Mouse (Mus musculus) left cerebral cortex, adult 18-20 months (tissue): ENCODE results near the gene 4933411K16Rik. TPM values are rescaled to one million over a fixed set of nuclear protein-coding genes. Genes with fewer than 3 reads are reported as not detected.
"Not testable (repeated sequence)": the region's sequence is repeated elsewhere in the genome, so short reads cannot be mapped to it uniquely, and the experiment has no call there.

ENCODE experiments used
- DNase-seq, 2 experiments: peaks; one replicate each; pipeline ENCODE4 v3.0.0; 2021 to 2022; ENCODE audit warnings: low spot score in 2 of 2, mixed read lengths in 1 of 2
- total RNA-seq, 2 experiments: library from RNA; stranded (reverse); gene quantifications; 2 replicates each; pipeline ENCODE4 v1.2.3; 2021

4933411K16Rik gene
- total RNA-seq, 2 experiments from 2014 or later, result 0.53 to 0.73 TPM

- no peak for DNase-seq
These were observed 26.5 kb downstream of the 4933411K16Rik start for GRCm38 (mm10) chr19:42078566-42078965.

DNA sequence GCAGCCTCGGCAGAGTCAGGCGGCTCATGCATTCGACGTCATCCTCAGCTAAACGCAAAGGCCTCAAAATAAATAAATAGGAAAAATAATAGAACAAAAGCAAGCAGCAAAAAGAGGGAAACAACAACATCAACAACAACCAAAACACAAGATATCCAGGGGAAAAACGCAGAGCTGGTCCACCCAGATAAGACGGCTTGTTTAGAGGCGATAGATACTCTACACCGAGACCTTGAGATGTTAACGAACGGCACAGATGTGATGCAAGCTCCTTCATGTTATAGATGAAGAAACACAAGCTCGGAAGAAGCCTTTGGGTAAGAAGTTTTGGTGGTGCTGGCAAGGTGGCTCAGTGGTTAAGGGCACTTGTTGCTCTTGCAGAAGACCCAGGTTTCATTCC, 27.0 kb downstream of the 4933411K16Rik start:
- no peak for DNase-seq

GRCm38 (mm10) chr19:42079950-42080349, 27.9 kb downstream of the 4933411K16Rik start:
- DNase-seq, result no peak

DNA sequence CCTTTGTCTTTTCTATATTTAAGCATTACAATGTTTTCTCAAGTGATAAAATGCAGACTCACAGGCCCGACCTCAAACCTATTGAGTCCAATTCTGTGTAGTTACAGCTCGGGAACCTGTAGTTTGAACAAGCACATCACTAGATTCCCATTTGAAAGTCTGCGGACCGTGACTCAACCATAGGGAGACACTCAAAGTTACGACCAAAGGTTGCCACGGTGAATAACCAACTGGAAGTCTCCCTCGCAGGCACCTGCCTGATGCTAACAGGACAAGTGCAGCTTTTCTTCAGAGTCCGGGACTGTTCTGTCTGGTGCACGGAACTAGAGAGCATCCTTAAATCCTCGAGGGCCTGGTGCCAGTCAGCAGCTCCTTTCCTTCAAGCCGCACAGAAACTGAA, 28.4 kb downstream of the 4933411K16Rik start:
- no peak for DNase-seq

DNA sequence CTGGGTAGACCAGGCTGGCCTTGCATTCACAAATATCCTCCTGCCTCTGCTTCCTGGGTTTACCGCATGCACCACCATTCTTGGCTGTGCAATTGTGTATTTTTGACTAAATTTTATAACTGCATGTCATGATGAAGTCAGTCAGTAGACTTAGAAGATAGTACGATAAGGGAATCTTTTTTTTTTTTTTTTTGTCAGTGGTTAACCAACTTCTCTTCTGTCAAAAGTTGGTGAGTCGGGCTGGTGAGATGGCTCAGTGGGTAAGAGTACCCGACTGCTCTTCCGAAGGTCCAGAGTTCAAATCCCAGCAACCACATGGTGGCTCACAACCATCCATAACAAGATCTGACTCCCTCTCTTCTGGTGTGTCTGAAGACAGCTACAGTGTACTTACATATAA, 29.6 kb downstream of the 4933411K16Rik start:
- DNase-seq, result not testable (repeated sequence)

DNA sequence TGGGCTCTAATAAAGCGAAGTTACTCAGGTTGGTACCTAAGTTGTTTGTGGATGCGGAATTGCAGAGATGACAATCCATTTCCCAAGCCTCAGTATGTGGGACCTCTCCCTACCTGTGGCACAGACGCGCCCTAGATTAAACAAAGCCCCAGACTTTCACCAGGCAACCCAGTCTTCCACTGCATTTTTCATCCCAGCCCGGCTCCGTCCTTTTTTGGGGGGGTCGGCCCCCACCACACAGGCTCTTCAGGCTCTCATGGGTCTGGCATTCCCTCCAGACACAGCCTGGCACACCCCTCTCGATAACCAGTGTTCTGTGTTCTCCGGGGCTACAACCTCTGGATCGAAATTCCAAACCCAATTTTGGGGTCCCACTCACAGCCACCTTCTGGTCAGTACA, 33.6 kb downstream of the 4933411K16Rik start:
- DNase-seq, result no peak

DNA sequence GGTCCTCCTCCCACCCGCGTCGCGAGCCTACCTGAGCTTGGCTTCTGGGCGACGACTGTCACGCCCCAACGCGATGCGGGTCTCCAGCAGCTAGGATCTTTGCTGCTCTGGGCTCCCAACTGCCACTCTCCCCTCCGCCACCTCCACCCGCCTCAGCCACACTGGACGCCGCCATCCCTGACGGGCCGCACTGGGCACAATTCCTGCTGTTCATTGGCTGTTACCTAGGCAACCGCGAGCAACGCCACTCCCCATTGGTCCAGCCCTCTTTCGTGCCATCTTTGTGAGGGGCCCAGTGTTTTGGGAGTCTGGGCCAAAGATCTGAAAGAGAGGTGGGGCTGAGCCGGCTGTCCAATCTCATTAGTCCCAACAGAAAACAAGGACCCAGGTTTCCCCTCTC, 34.1 kb downstream of the 4933411K16Rik start, which contains the start of gene Morn4:
Morn4 (minus strand) TSS at position 192 of the 400 bp plus-strand sequence.
- peak; percentile 93 to 94 for DNase-seq

- peak; percentile 28 to 47 for DNase-seq
These were observed 37.2 kb downstream of the 4933411K16Rik start for GRCm38 (mm10) chr19:42089103-42089747.

GRCm38 (mm10) chr19:42089748-42090595, 37.9 kb downstream of the 4933411K16Rik start, which contains the start of gene Pi4k2a:
Pi4k2a (plus strand) TSS chr19:42090470.
- DNase-seq, result peak; percentile 99 to 100

DNA sequence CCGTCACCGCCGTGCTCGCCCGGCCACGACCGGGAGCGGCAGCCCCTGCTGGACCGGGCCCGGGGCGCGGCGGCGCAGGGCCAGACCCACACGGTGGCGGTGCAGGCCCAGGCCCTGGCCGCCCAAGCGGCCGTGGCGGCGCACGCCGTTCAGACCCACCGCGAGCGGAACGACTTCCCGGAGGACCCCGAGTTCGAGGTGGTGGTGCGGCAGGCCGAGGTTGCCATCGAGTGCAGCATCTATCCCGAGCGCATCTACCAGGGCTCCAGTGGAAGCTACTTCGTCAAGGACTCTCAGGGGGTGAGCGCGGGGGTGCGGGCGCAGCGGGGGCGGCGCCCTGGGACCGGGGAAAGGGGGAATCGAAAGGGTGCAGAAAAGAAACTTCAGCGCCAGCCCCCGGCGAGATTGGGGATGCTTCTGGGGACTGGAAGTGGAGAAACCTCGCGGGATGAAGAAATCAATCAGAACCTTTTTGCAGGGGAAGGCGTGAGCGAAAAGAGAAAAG, 38.6 kb downstream of the 4933411K16Rik start:
- peak in 1 of 2 experiments; percentile 29 for DNase-seq

- no peak for DNase-seq
These were observed 47.4 kb downstream of the 4933411K16Rik start for GRCm38 (mm10) chr19:42099406-42099805.

Other genes with a start within 250 kb of the 4933411K16Rik start
- 10 to 100 TPM; 14.0 to 15.7 TPM for gene Frat1, start 222.3 kb upstream of the 4933411K16Rik start, total RNA-seq
- 1 to 10 TPM; 7.1 to 7.4 TPM for gene Frat2, start 204.1 kb upstream of the 4933411K16Rik start, total RNA-seq
- 10 to 100 TPM; 29.7 to 31.5 TPM for gene Rrp12, start 156.1 kb upstream of the 4933411K16Rik start, total RNA-seq
- gene Pgam1, start 140.3 kb upstream of the 4933411K16Rik start, total RNA-seq, result 100 to 1,000 TPM; 593 to 606 TPM
- gene Exosc1, start 118.8 kb upstream of the 4933411K16Rik start, total RNA-seq, result 10 to 100 TPM; 20.4 to 30.6 TPM
- gene Zdhhc16, start 118.8 kb upstream of the 4933411K16Rik start, total RNA-seq, result 10 to 100 TPM; 42.7 to 49.4 TPM
- gene Mms19, start 71.1 kb upstream of the 4933411K16Rik start, total RNA-seq, result 10 to 100 TPM; 30.9 to 32.3 TPM
- 10 to 100 TPM; 12.0 to 12.2 TPM for gene Ubtd1, start 70.5 kb upstream of the 4933411K16Rik start, total RNA-seq
- gene Ankrd2, start 16.2 kb upstream of the 4933411K16Rik start, total RNA-seq, result under 1 TPM; 0.30 to 0.44 TPM
- gene Hoga1, start 6.6 kb upstream of the 4933411K16Rik start, total RNA-seq, result 1 to 10 TPM; 4.9 to 5.0 TPM
- gene Morn4, start 34.1 kb downstream of the 4933411K16Rik start, total RNA-seq, result 10 to 100 TPM; 66.2 to 67.8 TPM
- 10 to 100 TPM; 68.9 to 69.7 TPM for gene Pi4k2a, start 38.2 kb downstream of the 4933411K16Rik start, total RNA-seq
- gene Avpi1, start 76.8 kb downstream of the 4933411K16Rik start, total RNA-seq, result 10 to 100 TPM; 32.0 to 33.3 TPM
- 1 to 10 TPM; 8.3 to 8.6 TPM for gene Marveld1, start 95.2 kb downstream of the 4933411K16Rik start, total RNA-seq
- 10 to 100 TPM; 78.2 to 85.1 TPM for gene Zfyve27, start 111.7 kb downstream of the 4933411K16Rik start, total RNA-seq
- gene Sfrp5, start 150.0 kb downstream of the 4933411K16Rik start, total RNA-seq, result 1 to 10 TPM in 1 of 2 experiments, under 1 TPM in 1; 0.49 to 2.1 TPM
- 100 to 1,000 TPM; 112 to 119 TPM for gene Golga7b, start 195.3 kb downstream of the 4933411K16Rik start, total RNA-seq